Mouse (Mus musculus): ENCODE data around the gene Cfap161. TPM values are rescaled to one million over a fixed set of nuclear protein-coding genes. Genes with fewer than 3 reads are reported as not detected.

Gene Cfap161
- polyA plus RNA-seq, 1 experiment, result not detected

DNA sequence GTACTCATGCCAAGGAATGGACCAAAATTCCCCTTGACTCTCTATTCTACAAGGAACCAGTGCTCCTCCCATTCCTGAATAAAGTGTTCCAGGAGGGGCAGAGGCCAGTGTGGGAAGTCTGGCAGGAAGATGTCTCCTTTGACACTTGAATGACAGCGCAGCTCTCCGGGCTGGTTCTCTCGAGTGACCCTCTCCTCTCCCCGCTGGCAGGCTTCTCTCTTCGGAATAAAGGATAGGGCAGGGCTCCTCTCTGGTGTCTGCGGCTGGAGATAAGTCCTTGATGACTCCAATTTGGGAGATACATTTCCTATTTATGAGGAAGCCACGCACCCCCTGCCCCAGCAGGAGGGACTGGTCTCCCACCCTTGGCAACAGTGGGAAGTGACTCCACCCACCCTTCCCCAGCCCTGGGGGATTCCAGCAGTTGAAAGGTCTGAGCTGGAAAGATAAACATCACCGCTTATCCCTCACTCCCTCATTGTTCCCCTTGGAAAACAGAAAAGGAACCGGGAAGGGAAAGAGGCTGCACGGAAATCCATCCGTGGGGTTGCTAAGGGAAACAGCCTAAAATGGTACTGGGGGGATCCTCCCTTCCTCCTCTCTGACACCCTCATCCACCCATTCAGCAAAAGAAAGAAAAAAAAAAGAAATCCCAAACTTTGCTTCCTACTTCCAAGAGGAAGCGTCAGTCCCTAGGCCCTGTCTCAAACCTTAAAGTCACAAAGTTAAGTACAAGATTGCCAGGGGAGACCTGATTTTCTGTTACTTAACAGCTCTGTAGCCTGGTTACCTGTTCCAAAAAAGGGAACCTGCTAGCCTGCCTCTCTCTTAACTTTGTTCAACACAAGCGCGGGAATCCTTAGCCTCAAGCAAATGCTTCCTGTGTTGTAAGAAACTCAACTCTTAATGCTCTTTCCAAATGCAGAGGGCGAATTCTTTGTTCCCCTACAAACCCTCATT, 15.7 kb upstream of the Cfap161 start:
- no peak for TF ChIP-seq GATA1 (IDR thresholded peaks at IDR 0.05; ENCODE audit: low read length)

DNA sequence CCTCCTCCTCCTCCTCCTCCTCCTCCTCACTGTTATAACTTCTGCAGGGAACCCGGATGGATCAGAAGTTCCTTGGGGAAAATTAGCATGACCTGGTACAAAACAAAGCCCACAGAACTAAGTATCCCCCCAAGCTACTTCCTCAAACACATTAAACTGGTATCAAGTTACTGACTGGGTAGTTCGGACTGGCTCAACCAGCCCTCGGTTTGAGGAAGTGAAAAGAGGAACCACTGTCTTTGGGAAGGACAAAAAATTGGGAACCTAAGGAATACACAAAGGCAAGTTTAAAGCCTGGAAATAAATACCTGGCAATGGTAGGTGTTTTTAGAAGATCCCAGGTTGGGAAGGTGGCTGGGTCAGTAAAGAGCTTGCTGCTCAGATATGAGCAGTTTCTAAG, 15.0 kb upstream of the Cfap161 start:
- no peak for TF ChIP-seq GATA1 (IDR thresholded peaks at IDR 0.05; ENCODE audit: low read length)

DNA sequence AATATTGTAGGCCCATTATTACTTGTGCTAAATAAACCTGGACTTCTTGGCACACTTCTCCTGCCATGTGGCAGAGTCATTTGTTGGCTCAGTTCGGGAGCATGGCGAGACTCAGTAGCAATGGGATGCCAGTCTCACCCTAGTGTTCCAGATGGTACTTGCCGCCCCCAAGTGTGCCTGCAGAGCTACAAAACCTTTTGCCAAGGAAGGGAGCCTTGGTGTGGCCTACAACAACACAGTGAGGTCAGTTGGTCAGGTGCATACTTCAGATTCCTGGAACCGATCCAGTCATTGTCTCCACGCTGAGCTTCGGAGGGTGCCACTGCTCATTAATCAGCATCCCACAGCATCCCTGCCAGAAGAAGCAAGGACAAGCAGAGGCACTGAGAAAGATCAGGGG, 14.4 kb upstream of the Cfap161 start:
- TF ChIP-seq GATA1 (IDR thresholded peaks at IDR 0.05; ENCODE audit: low read length), result no peak

DNA sequence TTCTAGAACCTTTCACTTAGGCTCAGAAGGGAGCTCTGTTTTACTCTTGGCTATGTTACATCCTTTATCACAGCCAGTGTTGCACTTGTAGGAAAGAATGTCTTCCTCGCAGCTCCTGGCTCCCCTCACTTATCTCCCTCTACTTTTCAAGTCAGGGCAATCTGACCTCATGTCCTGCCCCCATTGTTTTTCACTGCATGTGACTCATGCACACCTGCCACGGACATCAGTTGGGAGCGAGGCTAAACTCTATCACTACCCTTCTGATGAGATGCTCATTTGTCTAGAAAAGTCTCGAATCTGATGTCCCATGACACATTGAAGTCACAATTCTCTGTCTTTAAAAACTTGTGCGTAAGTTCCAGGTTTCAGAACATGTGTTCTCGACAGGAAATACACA, 12.3 kb upstream of the Cfap161 start:
- no peak for TF ChIP-seq GATA1 (IDR thresholded peaks at IDR 0.05; ENCODE audit: low read length)

DNA sequence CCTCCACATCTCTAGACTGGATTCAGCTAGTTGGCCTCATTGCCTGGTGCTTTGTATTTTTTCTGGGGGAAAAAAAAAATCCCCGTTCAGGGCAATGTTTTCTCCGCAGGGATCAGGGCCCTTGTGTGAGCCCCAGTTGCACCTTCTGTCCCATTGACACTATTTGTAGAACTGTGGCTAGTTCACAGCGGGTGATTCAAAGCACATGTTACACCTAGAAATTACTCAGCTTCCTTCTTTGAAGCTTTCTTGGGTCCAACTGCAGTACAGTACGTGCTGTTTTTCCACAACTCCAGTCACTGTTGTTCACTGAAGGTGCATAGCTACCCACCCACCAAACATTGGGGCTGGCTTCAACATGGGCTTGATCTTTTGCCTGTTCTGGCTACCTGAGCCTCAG, 9.1 kb upstream of the Cfap161 start:
- no peak for TF ChIP-seq GATA1 (IDR thresholded peaks at IDR 0.05; ENCODE audit: low read length)

DNA sequence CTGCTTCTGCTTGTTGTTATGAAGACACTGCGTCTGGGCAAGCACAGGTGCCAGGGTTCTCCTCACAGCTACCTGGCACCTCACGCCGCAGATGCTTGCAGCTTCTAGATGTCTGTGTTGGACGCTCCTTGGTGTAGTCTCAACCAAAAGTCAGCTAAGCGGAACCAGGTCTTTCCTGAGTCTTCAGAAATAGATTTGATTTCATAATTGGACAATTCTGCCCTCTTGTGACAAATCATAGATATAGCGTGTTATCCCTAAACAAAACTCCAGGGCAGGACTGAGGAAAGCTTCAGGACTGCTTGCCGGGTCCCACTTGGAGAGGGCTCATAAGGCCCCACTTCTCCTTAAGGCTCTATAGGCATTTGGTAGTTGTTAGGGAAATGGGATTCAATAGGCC, 7.8 kb upstream of the Cfap161 start:
- no peak for TF ChIP-seq GATA1 (IDR thresholded peaks at IDR 0.05; ENCODE audit: low read length)

DNA sequence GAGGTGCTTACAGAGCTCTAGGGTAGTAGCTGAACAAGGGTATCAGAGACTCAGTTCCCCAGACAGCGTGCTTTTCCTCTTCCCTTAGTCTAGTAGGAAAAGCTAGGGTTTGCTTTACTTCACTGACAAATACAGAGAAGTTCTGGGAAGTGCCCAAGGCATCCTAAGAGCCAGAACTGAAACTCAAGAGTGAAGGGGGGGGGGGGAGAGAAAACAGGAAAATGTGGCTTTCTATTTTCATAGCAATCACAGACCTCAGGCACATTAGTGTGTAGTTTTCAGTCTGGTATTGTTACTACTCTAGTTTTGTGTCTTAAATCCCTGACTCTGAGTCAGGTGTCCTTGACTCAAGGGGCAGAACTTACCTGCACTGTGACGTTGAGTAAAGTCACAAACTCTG, 7.3 kb upstream of the Cfap161 start:
- TF ChIP-seq GATA1 (IDR thresholded peaks at IDR 0.05; ENCODE audit: low read length), result no peak

DNA sequence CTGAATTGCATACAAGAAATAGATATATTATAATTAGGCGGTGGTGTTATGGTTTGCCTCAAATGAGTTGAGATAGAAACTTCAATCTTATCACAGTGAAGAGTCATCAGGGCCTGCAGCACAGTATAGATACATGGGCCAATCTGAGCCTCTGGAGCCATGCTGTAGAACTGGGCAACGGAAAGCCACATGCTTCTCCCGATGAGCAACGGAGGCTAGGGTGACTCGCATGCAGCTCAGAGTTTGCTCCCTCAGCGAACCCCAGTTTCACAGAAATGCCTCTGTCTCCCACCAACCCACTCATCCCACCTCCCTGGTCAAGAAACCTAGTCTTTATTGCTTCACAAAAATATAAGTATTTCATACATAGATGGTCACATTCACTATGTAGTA, 6.8 kb upstream of the Cfap161 start:
- no peak for TF ChIP-seq GATA1 (IDR thresholded peaks at IDR 0.05; ENCODE audit: low read length)

DNA sequence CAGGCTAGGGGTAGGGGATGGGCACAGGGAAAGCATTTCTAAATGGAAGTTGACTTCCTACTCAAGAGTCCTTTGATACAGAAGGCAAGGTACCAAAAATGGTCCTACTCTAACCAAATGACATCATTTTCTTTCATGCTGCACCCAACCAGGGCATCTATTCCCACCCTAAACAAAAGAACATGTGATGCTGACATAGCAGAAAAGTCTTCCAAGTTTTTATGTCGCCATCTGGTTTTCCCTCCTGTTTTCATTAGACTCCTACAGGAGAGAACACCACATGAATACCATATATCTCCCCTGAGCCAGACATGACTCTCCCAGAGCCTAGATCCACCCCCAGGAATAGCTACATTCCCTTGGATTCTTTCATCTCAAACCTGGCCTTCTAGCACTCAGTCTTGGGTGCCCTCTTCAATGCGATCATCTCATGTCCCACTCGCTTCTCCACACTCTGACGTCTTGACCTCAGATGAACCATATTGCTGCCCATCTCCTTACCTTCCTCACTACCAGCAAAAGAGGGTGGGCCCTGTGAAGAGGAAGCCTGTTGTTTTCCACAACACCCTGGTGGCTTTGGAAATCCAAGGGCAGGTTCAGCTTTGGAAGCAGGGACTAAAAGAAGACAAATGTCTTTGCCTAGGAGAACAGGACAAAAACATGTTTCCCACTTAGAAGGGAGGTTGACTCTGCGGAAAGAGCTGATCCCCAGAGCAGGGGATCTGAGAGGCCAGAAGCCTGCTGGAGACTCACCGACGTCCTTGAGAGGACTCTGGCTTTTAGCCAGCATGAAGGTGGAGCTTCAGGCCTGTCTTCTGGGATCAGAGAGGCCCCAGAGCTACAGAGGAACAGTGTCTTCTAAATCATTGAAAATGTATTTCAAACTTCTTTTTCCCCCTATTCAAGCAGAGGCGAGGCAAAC, 6.1 kb upstream of the Cfap161 start:
- no peak for TF ChIP-seq GATA1 (IDR thresholded peaks at IDR 0.05; ENCODE audit: low read length)

DNA sequence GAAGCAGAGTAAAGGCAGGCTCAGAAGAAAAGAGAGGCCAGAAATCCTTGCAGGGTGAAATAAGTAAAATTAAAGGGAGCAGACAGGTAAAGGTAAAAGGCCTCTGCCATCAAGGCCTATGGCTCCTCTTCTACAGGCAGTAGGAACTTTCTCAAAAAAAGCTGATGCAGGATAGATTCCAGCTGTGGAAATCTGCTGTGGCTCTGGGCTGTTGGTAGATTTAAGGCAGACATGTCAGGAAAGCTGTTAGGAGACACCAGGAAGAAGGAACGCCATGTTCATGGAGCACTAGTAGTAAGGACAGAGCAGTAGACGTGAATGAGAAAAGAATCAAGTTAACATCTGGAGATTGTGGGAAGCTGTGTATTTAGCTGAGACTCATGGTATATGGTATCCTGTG, 5.4 kb upstream of the Cfap161 start:
- TF ChIP-seq GATA1 (IDR thresholded peaks at IDR 0.05; ENCODE audit: low read length), result no peak

DNA sequence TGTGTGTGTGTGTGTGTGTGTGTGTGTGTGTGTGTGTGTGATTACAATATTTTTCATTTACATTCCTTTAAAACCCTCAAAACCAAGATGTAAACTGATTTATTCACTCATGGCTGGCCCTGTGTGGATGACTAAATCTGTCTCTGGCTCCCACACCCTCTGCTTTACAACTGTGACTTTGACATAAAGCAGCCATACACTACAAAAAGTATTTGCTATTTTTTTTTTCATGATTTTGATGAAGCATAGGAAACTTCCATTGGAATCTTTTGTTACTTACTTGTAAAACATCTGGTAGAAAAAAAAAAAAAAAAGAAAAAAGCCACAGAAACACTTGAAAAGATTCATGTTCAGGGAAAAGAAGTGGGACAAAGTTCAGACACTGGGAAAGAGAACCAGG, 3.3 kb upstream of the Cfap161 start:
- no peak for TF ChIP-seq GATA1 (IDR thresholded peaks at IDR 0.05; ENCODE audit: low read length)

DNA sequence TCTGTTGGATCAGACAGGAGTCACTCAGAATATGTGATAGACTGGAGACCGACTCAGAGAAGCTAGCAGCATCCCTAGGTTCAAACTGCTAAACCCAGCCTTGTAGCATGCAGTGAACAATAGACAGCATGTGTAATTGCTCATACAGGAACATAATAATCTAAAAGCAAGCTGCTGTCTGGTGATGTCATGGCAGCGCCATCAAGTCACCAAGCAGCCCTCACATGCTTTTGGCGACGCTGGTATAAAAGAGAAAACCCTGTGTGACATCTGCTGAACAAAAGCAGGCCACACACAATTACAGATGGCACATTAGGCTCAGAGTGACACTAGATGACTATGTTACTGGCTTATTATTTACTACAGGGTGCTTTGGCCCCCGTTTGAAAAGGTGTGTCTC, 1.5 kb upstream of the Cfap161 start:
- no peak for TF ChIP-seq GATA1 (IDR thresholded peaks at IDR 0.05; ENCODE audit: low read length)

DNA sequence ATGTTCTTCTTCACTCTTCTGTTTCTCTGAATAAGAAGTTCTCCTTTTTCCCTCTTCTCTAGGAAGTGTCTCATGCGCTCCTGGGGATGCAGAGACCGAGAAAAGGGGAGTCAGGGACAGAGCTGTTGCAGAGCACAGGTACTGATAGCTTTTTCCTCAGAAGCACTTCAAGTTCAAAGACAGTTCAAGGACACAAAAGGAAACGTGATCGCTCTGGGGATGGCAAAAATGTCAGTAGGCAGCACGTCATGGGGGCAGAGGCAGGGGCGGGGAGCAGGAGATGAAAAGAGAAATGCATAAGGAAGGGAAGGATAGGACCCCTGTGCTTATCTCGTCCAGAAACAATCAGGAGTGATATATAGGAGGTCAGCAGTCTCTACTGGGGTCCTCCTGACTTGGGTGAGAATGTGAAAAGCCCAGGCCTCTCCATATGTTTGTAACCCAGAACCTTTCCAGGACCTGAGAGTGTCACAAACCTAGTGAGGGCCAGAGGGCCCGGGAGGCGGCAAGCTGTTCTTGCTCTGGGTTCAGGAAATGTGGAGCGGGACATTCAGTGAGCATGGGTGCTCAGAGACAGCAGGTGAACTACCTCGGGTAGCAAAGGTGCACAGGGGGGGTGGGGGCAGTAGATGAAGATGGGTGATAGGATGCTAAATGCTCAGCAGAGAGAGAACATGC, 535 bp downstream of the Cfap161 start:
- TF ChIP-seq GATA1 (IDR thresholded peaks at IDR 0.05; ENCODE audit: low read length), result no peak

DNA sequence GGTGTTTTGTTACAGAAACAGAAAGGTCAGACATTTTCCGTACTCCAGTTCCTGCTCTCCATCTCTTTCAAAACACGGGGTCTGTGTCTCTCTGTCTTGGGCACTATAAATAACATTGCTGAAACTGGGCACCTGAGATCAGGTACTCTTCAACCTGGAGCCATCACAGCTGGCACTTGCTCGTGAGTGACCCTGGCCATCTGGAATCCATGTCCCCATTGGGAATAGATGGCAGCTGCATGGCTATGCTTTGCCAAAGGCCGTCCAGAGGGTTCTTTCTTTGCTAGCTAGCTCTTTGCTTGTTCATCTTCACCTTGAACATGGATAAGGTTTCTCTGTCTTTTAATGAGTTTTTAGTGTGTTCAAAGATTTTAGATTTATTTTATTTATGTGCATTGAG, 13.8 kb downstream of the Cfap161 start:
- no peak for TF ChIP-seq GATA1 (IDR thresholded peaks at IDR 0.05; ENCODE audit: low read length)

DNA sequence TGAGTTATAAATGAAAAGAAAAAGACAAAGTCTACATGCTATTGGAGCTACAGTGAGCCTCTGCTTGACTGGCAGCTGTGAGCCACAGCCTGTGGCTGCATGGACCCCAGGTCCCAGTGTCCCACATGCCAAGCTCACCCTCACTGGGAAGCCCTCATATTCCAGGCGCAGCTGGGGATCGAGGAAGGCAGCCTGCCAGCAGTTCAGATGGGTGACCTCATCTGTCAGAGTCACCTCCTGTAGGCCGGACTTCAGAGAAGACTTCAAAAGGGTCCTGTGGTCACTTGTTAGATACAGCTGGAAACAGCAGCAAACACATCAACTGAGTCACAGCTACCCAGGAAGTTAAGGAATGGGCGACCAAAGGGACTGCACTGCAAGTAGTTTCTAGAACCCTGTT, 14.7 kb downstream of the Cfap161 start:
- no peak for TF ChIP-seq GATA1 (IDR thresholded peaks at IDR 0.05; ENCODE audit: low read length)

DNA sequence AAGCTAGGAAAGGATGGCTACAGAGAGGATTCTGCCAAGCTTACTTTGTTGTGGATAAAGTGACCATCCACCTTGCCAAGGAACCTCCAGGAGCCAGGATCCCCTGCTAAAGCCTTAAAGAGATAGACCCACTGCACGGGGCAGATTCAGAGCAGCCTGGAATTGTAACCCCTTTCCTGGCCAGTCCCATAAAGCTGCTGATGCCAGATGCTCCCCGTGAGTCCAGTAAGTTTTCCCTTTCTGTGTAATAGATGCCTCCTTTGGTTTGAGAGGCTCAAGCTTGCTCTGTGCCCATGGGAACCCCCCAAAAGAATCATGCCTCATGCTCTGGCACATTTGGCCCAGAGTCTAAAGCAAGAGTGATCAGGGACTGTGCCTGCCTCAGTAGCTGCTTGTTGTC, 15.7 kb downstream of the Cfap161 start:
- TF ChIP-seq GATA1 (IDR thresholded peaks at IDR 0.05; ENCODE audit: low read length), result no peak
